Mouse (Mus musculus) ES-E14 (cell line): Measurements from ENCODE around the gene Ppp4r2.

Experiments
- CHD2 ChIP-seq: IDR thresholded peaks from 2 replicates; pipeline ENCODE4 v1.6.1; 2014; ENCODE audit warnings: mild to moderate bottlenecking, low read depth, low read length, inconsistent platforms
- ZC3H11A ChIP-seq: IDR thresholded peaks from 2 replicates; pipeline ENCODE4 v1.6.1; 2012; ENCODE audit warnings: low read depth, mild to moderate bottlenecking, inconsistent platforms, low read length, borderline replicate concordance
- ZNF384 ChIP-seq: IDR thresholded peaks from 2 replicates; pipeline ENCODE4 v1.6.1; 2012; ENCODE audit warnings: low read depth, low read length, inconsistent platforms

DNA sequence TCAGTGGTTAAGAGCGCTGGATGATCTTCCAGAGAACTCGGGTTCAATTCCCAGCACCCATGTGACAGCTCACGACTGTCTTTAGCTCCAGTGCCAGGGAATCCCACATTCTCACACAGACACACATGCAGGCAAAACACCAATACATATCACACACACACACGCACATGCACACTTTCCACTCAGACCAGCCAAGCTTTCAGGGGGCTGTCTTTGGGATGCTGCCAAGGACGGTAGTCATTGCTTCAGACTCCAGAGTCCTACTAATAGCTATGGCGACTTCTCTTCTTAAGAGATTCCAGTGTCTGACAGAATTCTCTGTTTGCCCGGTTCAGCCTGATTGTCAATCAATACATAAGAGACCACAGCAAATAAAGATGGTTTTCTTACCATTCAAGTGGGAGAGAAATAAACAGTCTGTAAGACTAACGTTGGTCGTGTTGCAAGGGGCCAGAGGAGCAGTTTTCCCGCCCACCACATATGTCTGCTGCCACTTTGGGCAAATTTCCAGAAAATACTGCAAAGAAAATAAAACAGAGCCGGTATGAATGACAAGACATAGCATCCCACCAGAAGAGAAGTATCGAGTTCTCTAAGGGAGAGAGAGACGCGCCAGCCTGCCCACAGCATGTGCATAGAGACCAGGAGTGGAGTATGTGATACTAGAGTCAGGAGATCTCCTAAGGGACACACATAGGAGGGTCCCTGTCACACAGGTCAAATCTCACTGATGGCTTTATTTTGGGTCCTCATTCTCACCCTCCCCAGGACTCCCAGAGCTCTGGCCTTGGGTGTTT is 40.3 kb upstream of the Ppp4r2 start:
- no peak for TF ChIP-seq ZNF384
- TF ChIP-seq ZC3H11A: no peak
- no peak for TF ChIP-seq CHD2
